Mouse (Mus musculus): Measurements from ENCODE around the gene Avil. TPM values are rescaled to one million over a fixed set of nuclear protein-coding genes. Genes with fewer than 3 reads are reported as not detected.

The Avil gene
- polyA plus RNA-seq, 1 experiment: 0.04 TPM

GRCm38 (mm10) chr10:127059174-127059967 lies 58.9 kb downstream of the Avil start:
- TF ChIP-seq GATA1 (IDR thresholded peaks at IDR 0.05; ENCODE audit: low read length): no peak

GRCm38 (mm10) chr10:127059968-127060916 lies 59.7 kb downstream of the Avil start, which contains the start of gene March9:
TSS of gene March9 (minus strand) at chr10:127060184.
- no peak for TF ChIP-seq GATA1 (IDR thresholded peaks at IDR 0.05; ENCODE audit: low read length)

- no peak for TF ChIP-seq GATA1 (IDR thresholded peaks at IDR 0.05; ENCODE audit: low read length)
Measured at GRCm38 (mm10) chr10:127061085-127061484, 60.6 kb downstream of the Avil start.

GRCm38 (mm10) chr10:127061513-127061912 lies 61.0 kb downstream of the Avil start:
- no peak for TF ChIP-seq GATA1 (IDR thresholded peaks at IDR 0.05; ENCODE audit: low read length)

GRCm38 (mm10) chr10:127062503-127062902 lies 62.0 kb downstream of the Avil start:
- no peak for TF ChIP-seq GATA1 (IDR thresholded peaks at IDR 0.05; ENCODE audit: low read length)

- TF ChIP-seq GATA1 (IDR thresholded peaks at IDR 0.05; ENCODE audit: low read length): no peak
Measured at GRCm38 (mm10) chr10:127063239-127063872, 62.8 kb downstream of the Avil start, which contains the start of gene Cdk4. TSS of gene Cdk4 (plus strand) at chr10:127063534.

GRCm38 (mm10) chr10:127063913-127064870 lies 63.7 kb downstream of the Avil start:
- no peak for TF ChIP-seq GATA1 (IDR thresholded peaks at IDR 0.05; ENCODE audit: low read length)

- no peak for TF ChIP-seq GATA1 (IDR thresholded peaks at IDR 0.05; ENCODE audit: low read length)
Measured at GRCm38 (mm10) chr10:127065981-127066380, 65.5 kb downstream of the Avil start.

GRCm38 (mm10) chr10:127066519-127067018 lies 66.1 kb downstream of the Avil start:
- no peak for TF ChIP-seq GATA1 (IDR thresholded peaks at IDR 0.05; ENCODE audit: low read length)

- no peak for TF ChIP-seq GATA1 (IDR thresholded peaks at IDR 0.05; ENCODE audit: low read length)
Measured at GRCm38 (mm10) chr10:127068360-127069038, 68.0 kb downstream of the Avil start.

- TF ChIP-seq GATA1 (IDR thresholded peaks at IDR 0.05; ENCODE audit: low read length): no peak
Measured at GRCm38 (mm10) chr10:127069281-127070189, 69.0 kb downstream of the Avil start.

Other genes with a start within 250 kb of the Avil start
- 14.9 and 19.8 TPM in 2 replicates for gene Atp23, start 99.4 kb upstream of the Avil start, polyA plus RNA-seq (2012)
- gene Ctdsp2, start 22.0 kb upstream of the Avil start, polyA plus RNA-seq (2012): 101 and 131 TPM in 2 replicates
- 69.6 and 77.9 TPM in 2 replicates for gene Tsfm, start 30.1 kb downstream of the Avil start, polyA plus RNA-seq (2012)
- gene Mettl1, start 40.7 kb downstream of the Avil start, polyA plus RNA-seq (2012): 17.5 and 38.2 TPM in 2 replicates
- gene Eef1akmt3, start 40.8 kb downstream of the Avil start, polyA plus RNA-seq (2012): 0.09 and 0.10 TPM in 2 replicates
- 0.03 and 0.11 TPM in 2 replicates for gene Cyp27b1, start 47.5 kb downstream of the Avil start, polyA plus RNA-seq (2012)
- 0.72 TPM in 2 replicates for gene March9, start 59.5 kb downstream of the Avil start, polyA plus RNA-seq (2012)
- 1,725 and 2,105 TPM in 2 replicates for gene Cdk4, start 62.8 kb downstream of the Avil start, polyA plus RNA-seq (2012)
- 33.1 and 45.9 TPM in 2 replicates for gene Tspan31, start 69.6 kb downstream of the Avil start, polyA plus RNA-seq (2012)
- 0.14 and 0.28 TPM in 2 replicates for gene Agap2, start 74.6 kb downstream of the Avil start, polyA plus RNA-seq (2012)
- 104 and 109 TPM in 2 replicates for gene Os9, start 120.4 kb downstream of the Avil start, polyA plus RNA-seq (2012)
- 143 and 205 TPM in 2 replicates for gene B4galnt1, start 164.5 kb downstream of the Avil start, polyA plus RNA-seq (2012)
- gene Slc26a10, start 179.9 kb downstream of the Avil start, polyA plus RNA-seq (2012): 0.33 and 0.66 TPM in 2 replicates
- gene Arhgef25, start 189.4 kb downstream of the Avil start, polyA plus RNA-seq (2012): 61.8 and 77.7 TPM in 2 replicates
- 129 and 155 TPM in 2 replicates for gene Dtx3, start 195.0 kb downstream of the Avil start, polyA plus RNA-seq (2012)
- 78.0 and 80.6 TPM in 2 replicates for gene Pip4k2c, start 210.9 kb downstream of the Avil start, polyA plus RNA-seq (2012)